Mouse (Mus musculus) lung, postnatal 0 days (tissue): Measurements from ENCODE around the gene Slpi. TPM values are rescaled to one million over a fixed set of nuclear protein-coding genes. Genes with fewer than 3 reads are reported as not detected.

Source experiments
- ATAC-seq: fragments of 200-750 bp; cut with Nextera tagmentation; 2 replicates; pipeline ENCODE4 v1.8.0; 2017; ENCODE audit warnings: moderate library complexity
- DNase-seq: peaks from one replicate; pipeline ENCODE4 v3.0.0-alpha.2; 2016; ENCODE audit warnings: low spot score
- H3K27ac ChIP-seq: fragments of 300-500 bp; sonication (generic); 2 replicates; pipeline ENCODE4 v1.5.1; 2014; ENCODE audit warnings: antibody characterized with exemption, mild to moderate bottlenecking, low read length, mixed read lengths
- H3K27me3 ChIP-seq: fragments of 300-500 bp; sonication (generic); replicated peaks from 2 replicates; pipeline ENCODE4 v1.6.1; 2014; ENCODE audit warnings: low read length, mixed read lengths; ENCODE audit not compliant: insufficient read depth
- H3K36me3 ChIP-seq: fragments of 300-500 bp; sonication (generic); 2 replicates; pipeline ENCODE4 v1.6.1; 2014; ENCODE audit warnings: low read length, mixed read lengths; ENCODE audit not compliant: insufficient read depth
- H3K4me1 ChIP-seq: fragments of 300-500 bp; sonication (generic); 2 replicates; pipeline ENCODE4 v1.6.1; 2014; ENCODE audit warnings: antibody characterized with exemption, low read depth, low read length, mixed read lengths; ENCODE audit not compliant: insufficient read depth
- H3K4me2 ChIP-seq: fragments of 300-500 bp; sonication (generic); replicated peaks from 2 replicates; pipeline ENCODE4 v1.6.1; 2014; ENCODE audit warnings: low read depth, mild to moderate bottlenecking, low read length, moderate library complexity, mixed read lengths
- H3K4me3 ChIP-seq: fragments of 300-500 bp; sonication (generic); 2 replicates; pipeline ENCODE4 v1.5.1; 2014; ENCODE audit warnings: low read depth, low read length
- H3K9ac ChIP-seq: fragments of 300-500 bp; sonication (generic); replicated peaks from 2 replicates; pipeline ENCODE4 v1.6.1; 2014; ENCODE audit warnings: low read depth, mild to moderate bottlenecking
- H3K9me3 ChIP-seq: fragments of 300-500 bp; sonication (generic); 2 replicates; pipeline ENCODE4 v1.6.1; 2016; ENCODE audit warnings: low read length, mixed read lengths
- CTCF ChIP-seq: IDR thresholded peaks from 2 replicates; pipeline ENCODE4 v1.5.1; 2016; ENCODE audit warnings: antibody characterized with exemption, mild to moderate bottlenecking
- EP300 ChIP-seq: IDR thresholded peaks from 2 replicates; pipeline ENCODE4 v1.6.1; 2016; ENCODE audit warnings: antibody characterized with exemption, mild to moderate bottlenecking, control low read depth
- WGBS: fragments of 180-500 bp; shearing (Covaris S2); extraction: QIAGEN DNeasy Blood & Tissue Kit; methylation state at CpG from one replicate; pipeline ENCODE4 v1.1.7; 2014; 5-methylcytosine and 5-hydroxymethylcytosine counted together
- polyA plus RNA-seq: library from polyadenylated mRNA; unstranded; fragments of >200 nt; fragmentation: Nextera tagmentation; extraction: Ambion mirVana; gene quantifications from 2 replicates; pipeline ENCODE4 v1.2.1, GENCODE M21; 2015

The Slpi gene
- polyA plus RNA-seq, 1 experiment from 2014 or later = 79.5 TPM

DNA sequence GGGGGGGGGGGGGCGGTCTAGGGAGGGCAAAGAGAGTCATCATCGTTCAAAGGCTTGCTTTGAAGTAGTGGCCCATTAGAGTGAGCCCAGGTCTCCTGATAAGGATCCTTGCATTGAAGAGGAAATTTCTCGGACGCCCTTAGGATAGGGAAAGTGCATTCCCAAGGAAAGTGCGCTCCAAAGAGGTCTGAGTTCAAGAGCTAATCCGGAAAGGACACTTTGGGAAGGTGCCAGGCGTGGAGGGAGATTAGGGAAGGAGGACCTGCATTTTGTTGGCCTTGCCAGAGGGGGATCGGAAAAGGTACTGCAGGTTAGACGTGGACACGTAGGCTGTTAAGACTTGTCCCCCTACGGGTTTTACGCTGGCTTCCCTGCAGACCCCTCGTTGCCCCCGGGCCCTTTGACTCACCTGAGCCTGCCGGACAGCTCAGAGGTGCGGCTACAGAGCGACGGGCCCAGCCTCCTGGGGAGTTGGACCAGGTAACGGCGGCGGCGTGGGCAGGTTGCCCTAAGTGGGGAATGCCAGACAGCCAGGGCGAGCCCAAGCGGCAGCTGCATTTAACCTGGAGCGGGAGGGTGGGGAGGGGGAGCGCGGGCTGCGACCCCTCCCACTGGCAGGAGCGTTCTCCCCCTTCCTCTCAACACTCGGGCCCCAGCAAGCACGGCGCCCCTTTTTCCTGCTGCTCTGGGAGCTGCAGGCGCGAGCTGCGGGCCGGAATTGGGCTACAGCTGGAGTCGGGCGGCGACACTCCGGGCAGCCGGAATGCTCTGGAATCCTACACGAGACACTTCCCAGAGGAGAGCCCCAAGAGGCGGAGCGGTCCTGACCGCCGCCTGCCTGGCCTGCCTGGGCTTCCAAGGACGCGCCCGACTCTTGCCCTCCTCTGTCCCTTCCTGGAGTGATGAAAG, 15.4 kb upstream of the Slpi start:
- Histone ChIP-seq H3K9ac (peak overlapping the region; percentile 43; the same call in 1 of the 2 replicates), H3K4me3 (peak overlapping the region; percentile 39), H3K4me1 (peaks cover 7% of the 10 kb centered on the region; the same call in 1 of the 2 replicates), H3K27me3 (peaks cover 14% of the 10 kb centered on the region), H3K27ac (peak overlapping the region; percentile 93), H3K9me3 (no peaks in the 10 kb centered on the region), H3K36me3 (no peaks in the 10 kb centered on the region), H3K4me2 (peak overlapping the region; percentile 70)
- DNase-seq (peak; percentile 91), ATAC-seq (peak; percentile 90)
- 1% methylated on average over 47 of the region's 49 CpGs for WGBS
- TF ChIP-seq EP300 (peak; percentile 90), CTCF (no peak)

DNA sequence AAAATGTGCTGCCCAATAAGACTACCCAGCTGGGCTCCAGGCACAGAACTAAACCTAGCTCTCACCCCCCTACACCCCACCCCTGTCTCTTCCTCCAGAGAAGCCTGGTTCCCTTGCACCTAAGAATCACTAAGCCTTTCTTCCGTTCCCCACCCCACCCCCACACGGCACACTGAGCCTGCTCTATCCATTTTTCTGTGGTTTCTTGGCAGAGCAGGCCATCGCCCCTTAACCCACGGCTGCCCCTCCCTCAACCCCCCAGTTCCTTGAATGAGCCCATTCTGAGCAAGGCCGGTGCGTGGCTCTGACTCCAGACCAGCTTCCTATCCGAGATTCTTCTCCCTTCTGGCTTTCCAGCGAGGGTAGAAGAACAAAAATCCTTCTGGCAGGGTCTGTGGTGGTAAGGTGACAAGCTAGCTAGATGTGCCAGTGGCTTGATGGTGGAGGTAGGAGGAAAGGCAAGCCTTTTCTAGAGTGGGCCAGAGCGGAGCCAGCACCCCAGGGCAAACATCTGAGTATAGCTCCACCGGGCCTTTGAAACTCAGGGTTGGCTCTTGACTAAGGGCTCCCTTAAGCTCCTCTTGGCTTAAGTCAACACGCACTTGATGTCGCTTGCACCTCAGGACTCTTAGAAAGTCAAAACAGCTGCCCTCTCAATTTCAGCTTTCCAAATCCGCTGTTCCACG, 14.6 kb upstream of the Slpi start:
- no peak for DNase-seq
- H3K4me3 ChIP-seq = peak overlapping the region; percentile 14
- no peak overlapping the region for H3K9ac ChIP-seq
- peaks cover 7% of the 10 kb centered on the region; the same call in 1 of the 2 replicates for H3K4me1 ChIP-seq
- H3K27me3 ChIP-seq = peaks cover 14% of the 10 kb centered on the region
- H3K4me2 ChIP-seq = peak overlapping the region; percentile 70
- H3K36me3 ChIP-seq = no peaks in the 10 kb centered on the region
- H3K27ac ChIP-seq = peak overlapping the region; percentile 85
- TF ChIP-seq EP300 (no peak), CTCF (no peak)
- no peaks in the 10 kb centered on the region for H3K9me3 ChIP-seq
- WGBS = 15% methylated on average over 14 of the region's 14 CpGs
- ATAC-seq = peak; percentile 80

DNA sequence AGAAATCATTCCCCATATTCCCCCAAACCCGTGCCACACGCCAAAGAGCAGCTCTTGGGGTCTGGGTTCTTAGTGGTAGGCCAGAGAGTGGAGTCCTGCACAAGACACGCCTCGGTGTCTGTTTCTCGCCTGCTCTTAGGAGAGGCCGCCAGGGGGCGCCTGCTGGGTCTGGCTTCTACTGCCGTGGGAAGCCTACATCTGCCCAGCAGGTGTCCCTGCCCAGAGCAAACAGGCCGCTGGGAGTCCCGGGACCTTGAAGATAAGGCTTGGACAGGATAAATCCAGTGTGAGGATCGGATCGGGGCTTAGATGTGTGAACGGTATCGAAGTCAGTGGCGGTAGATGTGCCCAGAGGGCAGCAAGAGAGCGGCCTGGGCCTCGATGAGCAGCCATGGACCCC, 14.0 kb upstream of the Slpi start, which contains the start of gene Rbpjl:
Gene Rbpjl, plus strand, starts transcription at position 236 of the 400 bp plus-strand sequence.
- Histone ChIP-seq H3K9me3 (no peaks in the 10 kb centered on the region), H3K36me3 (no peaks in the 10 kb centered on the region), H3K4me2 (peak within 1 kb of the TSS; percentile 70), H3K4me3 (peak within 1 kb of the TSS; percentile 14), H3K27me3 (peaks cover 14% of the 10 kb centered on the region), H3K4me1 (0 out of 2 replicates have a peak, but pooled peaks cover 7% of the 10 kb centered on the region), H3K27ac (peak within 1 kb of the TSS; percentile 85), H3K9ac (no peak within 1 kb of the TSS)
- TF ChIP-seq EP300 (no peak), CTCF (peak; percentile 95)
- peak; percentile 40 for ATAC-seq
- DNase-seq = peak; percentile 87
- WGBS = 5% methylated on average over 17 of the region's 17 CpGs

DNA sequence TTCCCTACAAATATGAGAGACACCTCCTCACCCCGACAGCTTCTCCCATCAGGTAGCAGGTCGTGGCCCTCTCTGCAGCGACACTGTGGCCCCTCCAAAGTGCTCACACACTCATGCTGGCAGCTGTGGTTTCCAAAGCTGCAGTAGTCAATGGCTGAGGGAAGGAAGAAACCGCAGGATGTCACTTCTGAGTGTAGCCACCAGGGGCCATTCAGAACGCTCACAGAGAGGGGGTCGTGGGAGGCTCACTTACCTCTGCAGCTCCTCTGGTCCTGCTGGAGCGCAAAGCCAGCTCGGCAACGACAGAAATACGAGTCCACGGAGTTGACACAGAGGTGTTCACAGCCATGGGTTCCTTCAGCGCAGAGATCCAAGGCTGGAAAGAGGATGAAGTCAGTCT, 8.0 kb upstream of the Slpi start:
- no peaks in the 10 kb centered on the region for H3K4me1 ChIP-seq
- ATAC-seq (no peak), DNase-seq (no peak)
- H3K9ac ChIP-seq = no peak overlapping the region
- no peak for TF ChIP-seq CTCF
- no peak for TF ChIP-seq EP300
- H3K36me3 ChIP-seq = no peaks in the 10 kb centered on the region
- H3K4me2 ChIP-seq = no peak overlapping the region
- H3K9me3 ChIP-seq = no peaks in the 10 kb centered on the region
- no peak overlapping the region for H3K4me3 ChIP-seq
- WGBS = 75% methylated on average over 12 of the region's 12 CpGs
- H3K27ac ChIP-seq = no peak overlapping the region
- peaks cover 14% of the 10 kb centered on the region for H3K27me3 ChIP-seq

DNA sequence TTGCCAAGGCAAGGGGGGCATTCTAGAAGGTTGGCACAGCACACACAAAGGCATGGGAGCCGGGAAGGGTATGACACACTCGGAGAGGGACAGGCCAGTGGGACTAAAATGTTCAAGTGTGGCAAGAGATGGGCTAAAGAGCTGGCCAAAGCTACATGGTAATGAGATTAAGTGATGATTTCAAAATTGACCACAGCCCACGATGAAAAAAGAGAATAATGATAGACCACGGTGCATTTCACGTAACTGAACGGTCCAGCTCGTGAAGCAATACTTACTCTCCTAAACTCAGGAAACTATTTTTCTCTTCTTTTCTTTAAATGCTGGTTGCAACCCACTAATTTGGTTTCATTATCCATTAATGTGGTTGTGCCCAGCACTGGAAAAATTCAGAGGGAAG, 7.2 kb upstream of the Slpi start:
- DNase-seq (no peak), ATAC-seq (no peak)
- peaks cover 9% of the 10 kb centered on the region; the same call in 1 of the 2 replicates for H3K27me3 ChIP-seq
- H3K4me3 ChIP-seq = no peak overlapping the region
- H3K4me2 ChIP-seq = no peak overlapping the region
- no peak overlapping the region for H3K27ac ChIP-seq
- 88% methylated on average over 7 of the region's 7 CpGs for WGBS
- no peaks in the 10 kb centered on the region for H3K36me3 ChIP-seq
- no peaks in the 10 kb centered on the region for H3K9me3 ChIP-seq
- TF ChIP-seq EP300 (no peak), CTCF (no peak)
- no peaks in the 10 kb centered on the region for H3K4me1 ChIP-seq
- H3K9ac ChIP-seq = no peak overlapping the region

DNA sequence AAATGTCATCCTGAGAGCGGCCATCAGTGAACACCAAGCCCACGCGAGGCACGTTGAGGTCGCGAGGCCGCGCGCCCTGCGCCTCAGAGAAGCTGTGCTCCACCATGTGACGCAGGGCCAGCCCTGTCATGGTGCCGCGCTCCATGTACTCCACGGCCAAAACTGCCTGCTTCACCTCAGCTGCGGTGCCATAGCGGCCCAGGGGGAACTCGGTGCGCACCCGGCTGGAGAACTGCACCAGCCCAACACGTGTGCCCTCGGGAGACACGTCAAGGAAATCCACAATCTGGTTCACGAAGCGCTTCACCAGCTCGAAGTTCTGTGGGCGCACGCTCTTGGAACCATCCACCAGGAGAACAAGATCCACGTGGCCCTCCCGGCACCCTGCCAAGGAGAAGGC, 4.2 kb upstream of the Slpi start:
- no peak for TF ChIP-seq EP300
- TF ChIP-seq CTCF = no peak
- H3K4me2 ChIP-seq = no peak overlapping the region
- H3K27ac ChIP-seq = no peak overlapping the region
- no peaks in the 10 kb centered on the region for H3K9me3 ChIP-seq
- 78% methylated on average over 29 of the region's 29 CpGs for WGBS
- no peaks in the 10 kb centered on the region for H3K27me3 ChIP-seq
- H3K4me3 ChIP-seq = no peak overlapping the region
- H3K9ac ChIP-seq = no peak overlapping the region
- DNase-seq (no peak), ATAC-seq (no peak)
- no peaks in the 10 kb centered on the region for H3K36me3 ChIP-seq
- peaks cover 8% of the 10 kb centered on the region; the same call in 1 of the 2 replicates for H3K4me1 ChIP-seq
